Mouse (Mus musculus): ENCODE results near the gene Cdc34.

DNA sequence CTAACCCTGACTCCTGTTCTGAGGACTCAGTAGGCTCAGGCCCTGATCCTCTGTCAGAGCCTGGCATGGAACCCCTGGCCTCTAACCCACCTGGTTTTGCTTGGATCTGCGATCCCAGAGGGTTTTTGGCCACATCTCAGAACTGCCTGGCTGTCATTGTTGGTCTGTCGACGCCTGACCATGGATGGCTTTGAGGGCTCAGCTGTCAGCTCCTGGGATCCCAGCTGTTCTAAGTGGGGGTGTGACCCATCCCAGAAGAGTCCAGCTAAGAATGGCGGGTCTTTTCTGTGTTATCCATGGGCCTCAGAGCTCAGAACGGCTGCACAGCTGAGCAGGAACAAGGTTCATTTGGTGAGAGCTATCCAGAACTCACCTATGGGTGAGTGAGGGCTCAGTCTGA lies 39.1 kb downstream of the Cdc34 start:
- TF ChIP-seq CHD2 (IDR thresholded peaks at IDR 0.05; ENCODE audit: low read depth, low read length) (no peak), HCFC1 (IDR thresholded peaks at IDR 0.05; ENCODE audit: borderline replicate concordance, insufficient read depth, low read length) (no peak), MAFK (IDR thresholded peaks at IDR 0.05; ENCODE audit: insufficient read depth, low read depth, low read length) (no peak)

Data from ES-E14 (cell line).